Mouse (Mus musculus) hindbrain, embryonic 15.5 days (tissue): ENCODE results near the gene Nptxr. TPM values are rescaled to one million over a fixed set of nuclear protein-coding genes. Genes with fewer than 3 reads are reported as not detected.

Experiments
- ATAC-seq: fragments of 200-750 bp; cut with Nextera tagmentation; 2 replicates; pipeline ENCODE4 v1.8.0; 2017; ENCODE audit warnings: low read depth, moderate number of reproducible peaks, moderate TSS enrichment; ENCODE audit not compliant: low FRiP score
- H3K27ac ChIP-seq: fragments of 300-500 bp; sonication (generic); replicated peaks from 2 replicates; pipeline ENCODE4 v1.5.1; 2015; ENCODE audit warnings: mild to moderate bottlenecking, inconsistent platforms
- H3K27me3 ChIP-seq: fragments of 300-500 bp; sonication (generic); 2 replicates; pipeline ENCODE4 v1.6.1; 2015; ENCODE audit warnings: control low read depth, inconsistent platforms
- H3K36me3 ChIP-seq: fragments of 300-500 bp; sonication (generic); 2 replicates; pipeline ENCODE4 v1.6.1; 2015; ENCODE audit warnings: control low read depth, inconsistent platforms
- H3K4me1 ChIP-seq: fragments of 300-500 bp; sonication (generic); replicated peaks from 2 replicates; pipeline ENCODE4 v1.6.1; 2015; ENCODE audit warnings: control low read depth, inconsistent platforms
- H3K4me2 ChIP-seq: fragments of 300-500 bp; sonication (generic); 2 replicates; pipeline ENCODE4 v1.6.1; 2015; ENCODE audit warnings: moderate library complexity, mild to moderate bottlenecking, inconsistent platforms
- H3K4me3 ChIP-seq: fragments of 300-500 bp; sonication (generic); 2 replicates; pipeline ENCODE4 v1.5.1; 2015; ENCODE audit warnings: mild to moderate bottlenecking, inconsistent platforms
- H3K9ac ChIP-seq: fragments of 300-500 bp; sonication (generic); 2 replicates; pipeline ENCODE4 v1.6.1; 2015; ENCODE audit warnings: inconsistent platforms
- H3K9me3 ChIP-seq: fragments of 300-500 bp; sonication (generic); 2 replicates; pipeline ENCODE4 v1.6.1; 2016; ENCODE audit warnings: control low read depth, inconsistent platforms
- WGBS: fragments of 180-500 bp; shearing (Covaris S2); methylation state at CpG from one replicate; pipeline ENCODE4 v1.1.7; 2015; 5-methylcytosine and 5-hydroxymethylcytosine counted together
- polyA plus RNA-seq: library from polyadenylated mRNA; unstranded; fragments of >200 nt; fragmentation: Nextera tagmentation; extraction: Ambion mirVana; gene quantifications from 2 replicates; pipeline ENCODE4 v1.2.1, GENCODE M21; 2015

Gene Nptxr
- polyA plus RNA-seq, 1 experiment from 2014 or later: 61.3 TPM

DNA sequence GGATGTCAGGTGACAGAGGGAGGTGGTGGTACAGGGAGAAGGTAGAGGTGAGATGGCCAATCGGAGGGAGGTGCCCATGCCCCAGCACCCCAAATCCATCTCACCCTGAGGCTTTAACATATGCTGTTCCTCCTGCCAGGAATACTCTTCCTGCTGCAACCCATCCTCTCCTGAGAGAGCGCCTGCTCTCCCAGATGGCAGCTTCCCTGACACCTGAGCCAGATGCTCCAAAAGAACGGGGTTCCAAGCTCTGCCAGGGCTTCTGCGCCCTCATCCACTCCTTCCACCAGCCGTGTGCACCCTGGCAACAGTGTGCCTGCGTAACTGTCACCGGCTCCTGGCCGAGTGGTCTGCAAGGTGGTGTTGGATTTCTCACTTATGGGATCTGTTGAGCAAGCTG is 6.9 kb downstream of the Nptxr start:
- 90% methylated on average over 8 of the region's 8 CpGs for WGBS
- Histone ChIP-seq H3K27ac (no peak overlapping the region), H3K36me3 (peaks cover 6% of the 10 kb centered on the region; the same call in 1 of the 2 replicates), H3K4me3 (no peak overlapping the region), H3K9ac (no peak overlapping the region), H3K4me2 (no peak overlapping the region), H3K9me3 (no peaks in the 10 kb centered on the region), H3K4me1 (peaks cover 23% of the 10 kb centered on the region), H3K27me3 (peaks cover 6% of the 10 kb centered on the region; the same call in 1 of the 2 replicates)
- no peak for ATAC-seq

DNA sequence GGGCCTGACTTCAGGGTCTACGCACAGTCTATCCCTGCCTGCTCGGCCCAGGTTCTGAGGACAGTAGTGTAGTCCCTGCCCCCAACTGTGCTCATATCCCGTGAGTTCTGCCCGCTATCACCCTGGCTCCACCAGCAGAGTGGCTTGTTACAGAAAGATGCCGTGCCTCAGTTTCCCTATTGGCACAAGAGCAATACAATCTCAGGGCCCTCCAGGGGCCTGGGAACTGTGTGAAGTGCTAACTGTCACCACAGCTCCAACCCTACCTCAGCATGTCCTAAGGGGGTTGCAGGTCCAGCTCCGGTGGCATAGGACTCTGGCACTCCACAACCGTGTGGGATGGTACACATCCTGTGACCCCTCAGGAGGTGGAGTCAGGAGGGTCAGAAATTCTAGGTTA is 7.5 kb downstream of the Nptxr start:
- Histone ChIP-seq H3K4me3 (no peak overlapping the region), H3K27me3 (peaks cover 4% of the 10 kb centered on the region; the same call in 1 of the 2 replicates), H3K36me3 (peaks cover 9% of the 10 kb centered on the region; the same call in 1 of the 2 replicates), H3K4me1 (peaks cover 18% of the 10 kb centered on the region), H3K4me2 (no peak overlapping the region), H3K9me3 (no peaks in the 10 kb centered on the region), H3K27ac (no peak overlapping the region), H3K9ac (no peak overlapping the region)
- ATAC-seq: no peak
- WGBS: 87% methylated on average over 7 of the region's 7 CpGs

DNA sequence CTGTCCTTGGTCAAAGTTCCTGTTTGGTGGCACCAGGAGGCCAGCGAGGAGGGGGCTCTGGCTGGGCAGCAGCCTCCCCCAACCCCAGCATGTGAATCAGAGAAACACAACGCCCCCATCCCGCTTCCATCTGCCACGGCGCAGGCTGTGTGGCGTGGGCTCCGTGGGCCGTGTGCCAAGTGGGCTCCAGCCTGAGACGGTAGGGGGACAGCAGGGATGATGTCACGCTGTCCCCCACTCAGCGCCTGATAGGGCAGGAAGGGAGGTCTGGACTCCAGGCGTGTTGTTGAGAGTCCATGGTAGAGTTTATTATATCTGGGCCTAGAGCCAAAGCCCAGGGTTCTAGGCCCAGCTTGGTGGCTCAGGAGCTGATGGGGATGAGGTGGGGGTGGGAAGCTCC is 8.3 kb downstream of the Nptxr start:
- no peak overlapping the region for H3K4me3 ChIP-seq
- no peaks in the 10 kb centered on the region for H3K9me3 ChIP-seq
- WGBS: 76% methylated on average over 12 of the region's 12 CpGs
- H3K4me2 ChIP-seq: no peak overlapping the region
- peaks cover 4% of the 10 kb centered on the region; the same call in 1 of the 2 replicates for H3K27me3 ChIP-seq
- H3K27ac ChIP-seq: no peak overlapping the region
- no peak overlapping the region for H3K9ac ChIP-seq
- H3K4me1 ChIP-seq: 0 out of 2 replicates have a peak, but pooled peaks cover 10% of the 10 kb centered on the region
- no peak for ATAC-seq
- H3K36me3 ChIP-seq: peaks cover 9% of the 10 kb centered on the region; the same call in 1 of the 2 replicates

DNA sequence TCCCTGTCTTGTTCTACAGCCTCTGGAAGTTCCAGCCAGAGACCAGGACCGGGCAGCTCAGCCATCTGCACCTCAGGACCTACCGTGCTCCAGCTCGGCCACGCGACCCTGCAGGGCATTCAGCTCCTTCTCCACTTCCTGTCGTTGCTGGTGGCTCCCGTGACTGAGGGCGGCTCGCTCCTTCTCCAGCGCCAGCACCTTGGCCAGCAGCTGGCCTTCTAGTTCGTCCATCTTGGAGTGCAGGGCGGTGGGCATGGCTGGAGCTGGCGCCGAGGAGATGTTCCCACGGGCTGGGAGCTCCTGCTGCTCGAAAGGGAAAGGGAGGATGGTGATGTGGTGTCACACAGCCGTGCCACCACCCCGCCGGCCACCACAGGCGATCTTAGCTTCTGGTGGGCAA is 10.4 kb downstream of the Nptxr start:
- WGBS: 40% methylated on average over 20 of the region's 20 CpGs
- no peak overlapping the region for H3K9ac ChIP-seq

DNA sequence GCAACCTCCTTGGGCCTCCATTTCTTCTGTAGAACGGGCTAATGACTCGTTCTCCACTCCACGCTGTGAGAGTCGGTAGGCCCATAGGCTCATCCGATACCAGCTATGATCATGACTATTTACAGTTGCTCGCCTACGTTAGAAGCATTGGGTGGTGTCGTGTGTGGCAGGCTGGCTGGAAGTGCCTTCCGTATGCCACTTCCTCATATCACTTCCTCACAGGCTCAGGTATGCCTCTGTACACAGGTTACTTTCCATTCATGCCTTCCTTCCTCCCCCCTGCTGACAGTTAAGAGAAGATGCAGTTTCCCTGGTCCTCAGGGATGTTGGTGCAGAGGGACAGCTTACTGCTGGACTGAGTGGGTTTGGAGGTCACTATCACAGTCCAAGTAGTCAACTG is 11.5 kb downstream of the Nptxr start:
- ATAC-seq: no peak
- H3K36me3 ChIP-seq: peaks cover 22% of the 10 kb centered on the region
- 94% methylated on average over 9 of the region's 9 CpGs for WGBS

More for the DNA sequence above, 10.4 kb downstream of the Nptxr start:
- Histone ChIP-seq H3K4me3 (no peak overlapping the region), H3K27ac (no peak overlapping the region), H3K4me2 (no peak overlapping the region), H3K4me1 (0 out of 2 replicates have a peak, but pooled peaks cover 5% of the 10 kb centered on the region), H3K9me3 (no peaks in the 10 kb centered on the region), H3K36me3 (peaks cover 21% of the 10 kb centered on the region), H3K27me3 (peaks cover 4% of the 10 kb centered on the region; the same call in 1 of the 2 replicates)
- ATAC-seq: no peak

DNA sequence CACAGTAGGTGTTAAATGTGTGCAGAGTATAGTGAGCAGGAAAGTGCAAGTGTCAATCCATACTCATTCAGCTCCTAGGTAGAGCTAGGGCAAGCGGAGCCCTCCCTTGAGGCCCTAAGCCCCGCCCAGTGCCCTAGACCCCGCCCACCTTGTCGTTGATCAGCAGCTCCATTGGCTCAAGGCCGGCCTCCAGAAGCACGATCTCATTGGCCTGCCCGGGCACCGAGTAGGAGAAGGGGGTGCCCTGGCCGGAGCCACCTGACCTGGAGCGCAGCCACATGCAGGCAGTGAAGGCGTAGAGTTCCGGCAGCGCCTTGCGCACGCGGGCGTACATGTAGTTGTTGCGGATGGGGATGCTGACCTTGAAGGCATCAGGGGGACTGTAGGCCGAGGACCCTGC is 12.1 kb downstream of the Nptxr start:
- 20% methylated on average over 19 of the region's 19 CpGs for WGBS
- H3K9ac ChIP-seq: no peak overlapping the region
- H3K27ac ChIP-seq: no peak overlapping the region
- no peak overlapping the region for H3K4me3 ChIP-seq
- peaks cover 6% of the 10 kb centered on the region; the same call in 1 of the 2 replicates for H3K4me1 ChIP-seq
- H3K36me3 ChIP-seq: peaks cover 22% of the 10 kb centered on the region
- peaks cover 4% of the 10 kb centered on the region; the same call in 1 of the 2 replicates for H3K27me3 ChIP-seq
- ATAC-seq: no peak
- no peaks in the 10 kb centered on the region for H3K9me3 ChIP-seq
- no peak overlapping the region for H3K4me2 ChIP-seq

More for the DNA sequence above, 11.5 kb downstream of the Nptxr start:
- Histone ChIP-seq H3K4me2 (no peak overlapping the region), H3K4me3 (no peak overlapping the region), H3K27ac (no peak overlapping the region), H3K9ac (no peak overlapping the region), H3K27me3 (peaks cover 4% of the 10 kb centered on the region; the same call in 1 of the 2 replicates), H3K9me3 (no peaks in the 10 kb centered on the region), H3K4me1 (0 out of 2 replicates have a peak, but pooled peaks cover 5% of the 10 kb centered on the region)

DNA sequence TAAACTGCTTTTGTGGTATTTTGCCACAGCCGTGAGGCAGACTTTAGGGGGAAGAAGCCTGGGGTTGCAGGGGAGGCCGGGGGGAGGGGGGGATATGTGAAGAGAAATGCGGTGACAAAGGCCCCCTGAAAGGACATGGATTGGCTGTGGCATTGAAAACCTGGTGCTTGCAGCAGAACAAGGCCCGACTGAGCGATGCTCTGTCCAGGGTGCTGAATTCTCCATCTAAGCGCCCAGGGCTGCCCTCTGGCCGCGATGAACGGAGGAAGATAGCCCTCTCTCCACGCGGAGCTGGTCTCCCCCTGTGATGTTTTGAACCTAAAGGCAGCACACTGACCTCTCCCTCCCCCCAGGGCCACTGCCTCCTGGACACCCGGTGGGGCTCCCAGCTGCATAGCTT is 13.1 kb downstream of the Nptxr start:
- H3K27me3 ChIP-seq: peaks cover 4% of the 10 kb centered on the region; the same call in 1 of the 2 replicates
- H3K4me2 ChIP-seq: no peak overlapping the region
- H3K27ac ChIP-seq: no peak overlapping the region
- H3K9me3 ChIP-seq: no peaks in the 10 kb centered on the region
- H3K9ac ChIP-seq: no peak overlapping the region
- peaks cover 22% of the 10 kb centered on the region for H3K36me3 ChIP-seq
- H3K4me3 ChIP-seq: no peak overlapping the region
- 10% methylated on average over 12 of the region's 12 CpGs for WGBS
- peaks cover 12% of the 10 kb centered on the region; the same call in 1 of the 2 replicates for H3K4me1 ChIP-seq
- no peak for ATAC-seq

DNA sequence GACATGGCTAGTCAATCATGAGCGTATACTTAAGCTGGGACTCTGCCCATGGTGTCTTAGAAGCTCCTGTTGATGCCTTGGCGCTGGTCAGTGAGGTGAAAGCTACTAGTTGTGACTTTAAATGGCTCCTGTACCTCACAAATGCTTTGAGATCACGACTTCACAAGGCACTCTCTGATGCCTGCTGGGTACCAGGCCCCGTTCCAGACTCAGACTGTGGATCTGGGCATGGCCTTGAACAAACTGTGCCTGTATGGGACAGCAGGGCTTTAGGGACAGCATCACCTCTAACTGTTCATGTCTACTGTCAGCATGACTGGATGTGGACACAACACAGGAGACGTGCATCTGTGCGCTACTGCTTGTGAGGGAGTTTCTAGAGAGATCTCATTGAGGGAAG is 13.7 kb downstream of the Nptxr start:
- Histone ChIP-seq H3K36me3 (peaks cover 22% of the 10 kb centered on the region), H3K9ac (no peak overlapping the region), H3K4me2 (no peak overlapping the region), H3K4me1 (peaks cover 7% of the 10 kb centered on the region; the same call in 1 of the 2 replicates), H3K9me3 (no peaks in the 10 kb centered on the region), H3K4me3 (no peak overlapping the region), H3K27ac (no peak overlapping the region), H3K27me3 (peaks cover 4% of the 10 kb centered on the region; the same call in 1 of the 2 replicates)
- ATAC-seq: no peak
- 84% methylated on average over 6 of the region's 6 CpGs for WGBS

DNA sequence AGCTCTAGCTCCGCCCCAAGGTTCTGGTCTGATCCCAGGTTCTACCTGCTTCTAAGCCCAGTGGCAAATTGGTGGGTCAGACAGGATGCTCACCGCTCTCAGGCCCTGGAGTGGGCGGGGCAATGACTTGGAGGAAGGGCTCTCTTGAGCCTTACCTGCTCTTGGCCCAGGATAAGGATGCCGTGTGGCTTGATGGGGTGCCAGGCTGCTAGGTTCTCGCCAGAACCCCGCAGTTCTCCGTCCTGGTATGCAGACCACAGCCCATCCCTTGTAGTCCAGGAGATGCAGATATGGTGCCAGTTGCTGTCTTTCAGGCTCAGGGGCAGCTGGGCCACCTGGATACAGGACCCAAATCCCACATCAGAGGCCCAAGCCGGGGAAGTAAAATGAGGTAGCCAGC is 14.5 kb downstream of the Nptxr start:
- Histone ChIP-seq H3K4me3 (no peak overlapping the region), H3K27ac (no peak overlapping the region), H3K4me1 (peaks cover 6% of the 10 kb centered on the region; the same call in 1 of the 2 replicates), H3K36me3 (peaks cover 22% of the 10 kb centered on the region), H3K9me3 (no peaks in the 10 kb centered on the region), H3K4me2 (no peak overlapping the region), H3K9ac (no peak overlapping the region), H3K27me3 (peaks cover 4% of the 10 kb centered on the region; the same call in 1 of the 2 replicates)
- ATAC-seq: no peak
- WGBS: 53% methylated on average over 8 of the region's 8 CpGs

DNA sequence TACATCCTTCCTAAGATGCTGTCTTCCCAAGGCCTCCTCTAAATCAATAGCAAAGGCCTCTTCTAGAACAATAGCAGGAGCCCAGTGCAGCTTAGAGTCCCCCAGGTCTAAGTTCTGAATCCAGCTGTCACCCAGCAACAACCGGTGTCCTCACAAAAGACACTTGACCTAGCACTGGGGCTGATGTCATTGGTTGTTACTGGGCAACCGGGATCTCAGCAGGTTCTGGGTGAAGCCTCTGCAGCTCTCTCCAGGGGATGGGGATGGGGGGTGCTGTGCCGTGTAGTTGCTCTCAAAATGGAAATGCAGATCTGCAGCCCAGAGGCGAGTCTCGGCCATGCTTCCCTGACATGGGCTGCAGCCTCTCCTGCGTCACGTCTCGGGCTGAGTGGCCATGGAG is 16.8 kb downstream of the Nptxr start:
- Histone ChIP-seq H3K27me3 (peaks cover 3% of the 10 kb centered on the region; the same call in 1 of the 2 replicates), H3K36me3 (peaks cover 16% of the 10 kb centered on the region), H3K4me2 (no peak overlapping the region), H3K9ac (no peak overlapping the region), H3K4me1 (peaks cover 6% of the 10 kb centered on the region; the same call in 1 of the 2 replicates), H3K9me3 (no peaks in the 10 kb centered on the region), H3K27ac (peak overlapping the region; percentile 14; the same call in 1 of the 2 replicates), H3K4me3 (no peak overlapping the region)
- ATAC-seq: no peak
- 34% methylated on average over 8 of the region's 8 CpGs for WGBS

DNA sequence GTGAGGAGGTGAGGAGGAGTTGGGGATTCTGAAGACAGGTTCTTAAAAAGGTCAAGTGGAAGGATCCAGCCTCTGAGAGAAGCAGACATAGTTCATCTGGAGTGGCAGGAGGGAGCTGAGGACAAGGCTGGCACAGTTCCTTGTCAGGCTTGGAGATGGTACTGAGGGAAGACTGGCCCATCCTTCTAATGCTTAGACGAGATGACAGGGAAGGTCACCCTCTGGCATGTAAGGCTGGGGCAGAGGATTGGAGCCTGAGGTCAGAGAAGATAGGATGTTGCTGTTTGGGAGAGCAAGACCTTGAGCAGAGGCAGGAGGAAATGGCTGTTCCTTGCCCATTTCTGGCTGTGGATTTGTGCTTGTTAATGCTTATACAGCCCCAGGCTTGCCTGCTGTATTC is 19.5 kb downstream of the Nptxr start:
- no peak for ATAC-seq
- H3K4me3 ChIP-seq: no peak overlapping the region
- no peak overlapping the region for H3K4me2 ChIP-seq
- H3K4me1 ChIP-seq: peaks cover 6% of the 10 kb centered on the region; the same call in 1 of the 2 replicates
- H3K9me3 ChIP-seq: no peaks in the 10 kb centered on the region
- WGBS: 81% methylated on average over 1 of the region's 1 CpGs
- H3K9ac ChIP-seq: no peak overlapping the region
- H3K27ac ChIP-seq: no peak overlapping the region
- no peaks in the 10 kb centered on the region for H3K27me3 ChIP-seq
- peaks cover 7% of the 10 kb centered on the region for H3K36me3 ChIP-seq

DNA sequence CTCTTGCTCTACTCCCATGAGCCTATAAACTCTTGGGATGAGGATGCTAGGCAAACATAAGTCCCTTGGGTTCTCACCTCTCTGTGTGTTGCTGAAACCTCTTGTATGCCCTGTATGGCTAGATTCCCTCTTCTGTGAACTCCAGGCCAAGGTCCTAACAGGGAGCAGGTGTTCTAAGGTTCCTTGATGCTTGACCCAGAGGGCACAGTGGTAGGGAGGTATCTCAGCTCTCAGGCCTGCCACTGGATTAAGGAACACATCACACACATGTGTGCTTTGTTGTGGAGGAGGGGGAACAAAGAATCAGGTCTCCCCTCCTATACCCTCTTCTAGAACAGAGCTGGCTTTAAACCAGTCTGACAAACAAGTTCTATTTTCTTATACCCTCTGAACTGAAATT is 26.8 kb downstream of the Nptxr start, which contains the start of gene Dnal4:
Dnal4 (minus strand) TSS at position 101 of the 400 bp plus-strand sequence.
- H3K27ac ChIP-seq: no peak within 1 kb of the TSS

More for the DNA sequence above, 26.8 kb downstream of the Nptxr start, which contains the start of gene Dnal4:
- Histone ChIP-seq H3K9ac (no peak within 1 kb of the TSS), H3K4me3 (no peak within 1 kb of the TSS), H3K9me3 (no peaks in the 10 kb centered on the region), H3K36me3 (no peaks in the 10 kb centered on the region), H3K4me1 (peaks cover 21% of the 10 kb centered on the region), H3K4me2 (no peak within 1 kb of the TSS), H3K27me3 (no peaks in the 10 kb centered on the region)
- ATAC-seq: no peak
